Mouse (Mus musculus): ENCODE measurements at regions not wholly inside any gene's neighbourhood (a gene's known extent, or its start where the extent isn't known, plus 50 kb on each side); places are given as distances from the start of the nearest gene placed in this dataset.

- no peak for DNase-seq (ENCODE audit: low spot score)
Observed at GRCm38 (mm10) chr12:71429561-71430200, 120.0 kb downstream of the Dact1 start.

DNA sequence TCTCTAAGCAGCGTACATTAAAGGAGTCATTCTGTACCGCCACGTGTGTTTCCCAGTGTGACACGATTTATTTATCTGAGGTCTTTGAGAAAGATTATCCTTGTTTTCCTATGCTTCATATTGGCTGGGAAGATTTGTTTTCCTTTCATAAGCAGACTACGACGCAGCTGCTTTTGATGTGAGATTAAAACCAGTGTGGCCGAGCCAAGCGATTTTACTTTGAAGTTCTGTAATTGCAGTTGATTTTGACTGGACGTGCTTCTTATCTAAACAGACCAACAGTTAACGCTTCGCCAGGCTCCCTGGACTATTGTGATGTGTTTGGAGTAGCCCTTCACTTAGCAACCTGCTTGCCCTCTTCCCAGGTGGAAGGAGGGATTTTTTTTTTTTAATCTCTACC, 120.6 kb downstream of the Dact1 start:
- DNase-seq (ENCODE audit: low spot score) = no peak

DNA sequence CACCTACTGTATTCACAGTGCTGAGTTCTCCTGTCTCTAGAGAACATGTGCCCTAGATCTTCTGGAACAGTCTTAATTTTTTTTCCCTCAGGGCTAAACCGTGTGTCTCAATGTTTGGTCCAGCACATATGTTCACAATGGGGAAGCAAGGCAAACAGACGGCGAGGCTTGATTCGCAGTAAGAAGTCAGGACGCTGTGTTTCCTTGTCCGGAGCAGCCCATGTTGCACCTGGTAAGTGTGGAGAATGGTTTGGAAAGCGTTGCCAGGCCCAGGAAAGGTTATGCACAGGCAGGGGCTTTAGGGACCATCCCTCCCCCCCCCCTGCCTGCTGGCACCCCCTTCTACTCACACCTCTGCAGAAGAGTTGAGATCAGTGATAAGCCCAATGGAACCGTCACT, 121.4 kb downstream of the Dact1 start:
- no peak for DNase-seq (ENCODE audit: low spot score)

DNA sequence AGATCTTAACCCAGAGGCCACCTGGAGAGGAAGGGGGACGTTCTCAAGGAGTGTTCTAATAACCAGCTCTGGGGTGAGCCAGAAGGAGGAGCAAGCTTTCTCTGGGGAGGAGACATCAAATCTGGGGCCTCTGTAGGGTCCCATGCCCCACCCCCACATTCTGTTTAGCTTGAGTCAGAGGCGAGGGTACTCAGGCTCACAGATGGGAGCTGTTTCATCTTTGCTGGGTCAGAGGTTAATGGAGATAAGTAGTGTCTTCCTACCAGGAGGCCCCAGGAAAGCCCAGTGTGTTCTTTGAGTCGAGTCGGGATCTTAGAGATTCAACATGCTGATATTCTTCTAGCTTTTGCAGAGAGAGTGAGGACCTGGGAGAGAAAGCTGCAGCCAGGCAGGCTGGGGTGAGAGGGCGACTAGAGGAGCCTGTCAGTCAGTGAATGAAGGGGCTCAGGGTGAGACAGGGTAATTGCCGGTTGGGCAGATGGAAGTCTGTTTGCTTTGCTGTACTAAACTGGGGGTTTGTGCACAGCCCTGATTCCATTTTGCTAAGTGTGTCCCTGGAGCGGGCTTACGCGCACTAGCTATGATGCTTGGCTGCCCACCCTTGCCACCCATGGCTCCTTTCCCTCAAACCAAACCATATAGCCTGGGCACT, 124.0 kb downstream of the Dact1 start:
- no peak for DNase-seq (ENCODE audit: low spot score)

GRCm38 (mm10) chr12:71438254-71438653, 128.6 kb downstream of the Dact1 start:
- no peak for DNase-seq (ENCODE audit: low spot score)

- no peak for DNase-seq (ENCODE audit: low spot score)
Observed at GRCm38 (mm10) chr12:71440863-71441262, 131.2 kb downstream of the Dact1 start.

DNA sequence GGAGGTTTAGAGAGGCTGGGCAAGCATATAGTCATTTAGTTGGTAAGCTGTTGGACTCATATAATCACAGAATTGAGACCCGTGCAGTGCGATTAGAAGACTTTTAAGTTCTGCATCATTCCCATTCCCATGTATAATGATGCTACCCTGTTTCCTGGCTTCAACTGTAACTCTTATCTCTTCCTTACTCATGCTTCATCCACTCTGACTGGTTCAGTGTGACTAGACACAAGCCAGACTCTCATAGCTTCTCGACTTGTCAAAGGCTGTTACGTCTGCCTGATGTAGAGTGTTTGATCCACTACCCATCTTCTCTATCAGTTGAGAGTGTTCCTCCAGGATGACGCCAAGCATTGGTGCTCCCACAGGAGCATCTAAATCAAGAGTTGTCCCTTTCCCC, 131.6 kb downstream of the Dact1 start:
- DNase-seq (ENCODE audit: low spot score) = no peak

DNA sequence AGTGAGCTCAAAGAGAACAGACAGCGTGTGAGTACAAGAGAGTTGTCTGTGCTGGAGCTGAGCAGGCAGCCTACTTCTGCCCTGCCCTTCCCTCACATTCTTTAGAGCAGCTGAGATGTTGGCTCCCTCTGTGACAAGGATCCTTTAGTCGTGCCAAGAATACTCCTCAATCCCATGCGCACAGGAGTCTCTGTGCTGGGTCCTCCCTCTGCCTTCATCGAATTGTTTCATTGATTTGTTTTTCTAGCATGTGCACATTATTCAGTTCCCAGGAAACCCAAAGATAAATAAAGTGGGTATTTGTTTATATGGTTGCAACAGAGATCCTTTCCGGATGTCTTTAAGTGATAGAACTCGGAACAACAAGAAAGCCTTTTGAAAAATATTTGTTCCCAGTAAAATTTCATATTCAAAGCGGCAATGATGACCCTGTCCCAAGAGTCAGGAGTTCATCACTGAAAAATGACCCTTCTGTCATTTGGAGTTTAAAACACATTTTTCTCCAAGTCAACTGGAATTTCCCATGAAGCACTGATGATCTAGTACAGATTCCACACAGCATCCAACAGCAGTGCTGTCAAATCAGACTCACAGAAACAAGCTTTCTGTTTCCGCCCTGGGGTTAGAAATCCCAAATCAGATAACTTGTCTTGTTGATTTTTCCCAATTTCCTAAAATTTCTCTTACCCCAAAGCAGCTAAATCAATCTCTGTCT, 136.7 kb downstream of the Dact1 start:
- DNase-seq (ENCODE audit: low spot score) = no peak

DNA sequence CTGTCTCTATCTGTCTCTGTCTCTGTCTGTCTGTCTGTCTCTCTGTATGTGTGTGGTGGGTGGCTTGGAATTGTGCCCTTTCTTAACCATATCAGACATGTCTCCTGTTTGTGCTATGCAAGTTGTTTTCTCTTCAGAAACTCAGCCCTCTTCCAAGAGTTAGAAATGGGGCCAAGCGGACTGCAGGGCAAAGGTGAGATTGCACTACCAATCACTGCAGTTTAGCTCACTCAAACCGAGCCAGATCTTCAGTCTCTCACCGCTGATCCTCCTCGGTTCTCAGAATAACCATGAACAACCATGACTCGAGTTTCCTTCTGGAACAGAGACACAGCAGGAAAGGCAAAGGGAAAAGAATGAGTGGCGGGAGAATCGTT, 137.2 kb downstream of the Dact1 start:
- DNase-seq (ENCODE audit: low spot score) = no peak

DNA sequence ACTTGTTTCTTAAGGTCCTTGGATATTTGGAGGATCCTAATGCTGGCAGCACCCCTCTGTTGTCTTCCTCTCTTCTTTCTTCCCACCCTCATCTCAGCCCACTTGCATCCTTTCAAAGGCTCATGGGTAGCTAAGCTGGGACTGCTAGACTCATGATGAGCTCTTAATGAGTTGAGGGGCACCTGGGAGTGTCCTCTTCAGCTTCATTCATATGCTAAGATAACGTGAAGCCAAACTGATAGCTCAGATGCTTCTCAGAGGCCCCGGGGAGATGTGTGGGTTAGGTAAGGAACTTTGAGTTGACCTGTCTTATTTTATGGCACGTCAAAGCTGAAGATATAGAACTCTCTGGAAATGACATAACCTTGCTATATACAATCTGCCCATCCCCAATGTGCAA, 139.3 kb downstream of the Dact1 start:
- DNase-seq (ENCODE audit: low spot score) = no peak

DNA sequence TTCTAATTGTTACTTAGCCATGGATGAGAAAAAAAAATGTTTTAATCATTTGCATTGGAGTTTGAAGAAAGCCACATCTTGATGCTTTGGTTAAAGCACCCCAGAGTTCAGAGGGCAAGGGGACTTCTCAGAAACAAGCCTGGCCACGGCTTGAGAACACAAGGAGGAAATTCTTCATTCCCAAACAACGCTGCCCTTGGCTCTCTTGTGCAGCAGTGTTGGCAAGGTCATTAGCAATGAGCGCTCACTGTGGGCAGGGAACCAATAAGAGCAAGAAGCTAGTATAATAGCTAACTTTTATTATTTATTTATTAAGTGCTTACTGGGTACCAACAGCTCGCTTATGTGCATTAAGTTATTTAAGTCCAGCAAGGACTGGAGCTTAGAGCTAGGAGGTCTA, 140.4 kb downstream of the Dact1 start:
- no peak for DNase-seq (ENCODE audit: low spot score)

GRCm38 (mm10) chr12:71450680-71451463, 141.2 kb downstream of the Dact1 start:
- DNase-seq (ENCODE audit: low spot score) = no peak

- DNase-seq (ENCODE audit: low spot score) = no peak
Observed at GRCm38 (mm10) chr12:71456900-71457299, 147.2 kb downstream of the Dact1 start.

- no peak for DNase-seq (ENCODE audit: low spot score)
Observed at GRCm38 (mm10) chr12:71458559-71459176, 149.0 kb downstream of the Dact1 start.

DNA sequence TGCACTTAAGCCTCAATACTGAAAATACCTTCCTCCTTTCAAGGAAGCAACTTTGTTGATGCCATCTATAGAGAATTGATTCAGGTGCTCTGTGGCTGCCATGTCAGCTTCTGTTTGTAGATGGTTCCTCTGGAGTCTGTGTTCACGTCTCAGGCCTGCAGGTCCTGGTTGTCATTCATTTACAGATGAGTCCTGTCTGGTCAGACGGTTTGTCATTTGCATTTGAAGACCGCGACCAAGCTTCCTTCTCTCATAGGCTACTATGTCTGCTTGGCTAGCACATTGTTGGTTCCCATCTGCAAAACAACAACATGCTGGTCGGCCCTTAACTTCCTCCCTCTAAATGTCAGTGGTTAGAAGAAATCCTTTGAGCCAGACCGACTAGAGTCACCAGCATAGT, 151.0 kb downstream of the Dact1 start:
- DNase-seq (ENCODE audit: low spot score) = no peak

DNA sequence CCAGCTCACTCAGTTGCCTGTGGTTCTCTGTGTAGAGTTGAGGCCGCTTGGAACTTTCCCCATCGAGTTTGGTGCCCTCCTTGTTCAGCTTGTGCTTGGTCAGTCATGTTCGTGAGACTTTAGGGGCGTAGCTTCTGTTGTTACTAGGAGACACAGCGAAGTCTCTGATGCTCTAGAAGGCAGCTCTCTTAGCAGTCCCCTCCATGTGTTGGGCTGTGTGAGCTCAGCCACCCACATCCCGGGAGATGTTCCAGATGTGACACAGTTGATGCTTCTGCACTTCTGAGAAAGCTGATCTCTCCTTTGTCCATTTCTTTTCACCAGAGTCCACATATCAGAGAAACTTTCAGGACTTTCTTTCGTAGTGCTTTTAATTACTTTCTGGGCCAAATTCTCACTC, 158.1 kb downstream of the Dact1 start:
- no peak for DNase-seq (ENCODE audit: low spot score)

GRCm38 (mm10) chr12:71468324-71468723, 158.6 kb downstream of the Dact1 start:
- no peak for DNase-seq (ENCODE audit: low spot score)

DNA sequence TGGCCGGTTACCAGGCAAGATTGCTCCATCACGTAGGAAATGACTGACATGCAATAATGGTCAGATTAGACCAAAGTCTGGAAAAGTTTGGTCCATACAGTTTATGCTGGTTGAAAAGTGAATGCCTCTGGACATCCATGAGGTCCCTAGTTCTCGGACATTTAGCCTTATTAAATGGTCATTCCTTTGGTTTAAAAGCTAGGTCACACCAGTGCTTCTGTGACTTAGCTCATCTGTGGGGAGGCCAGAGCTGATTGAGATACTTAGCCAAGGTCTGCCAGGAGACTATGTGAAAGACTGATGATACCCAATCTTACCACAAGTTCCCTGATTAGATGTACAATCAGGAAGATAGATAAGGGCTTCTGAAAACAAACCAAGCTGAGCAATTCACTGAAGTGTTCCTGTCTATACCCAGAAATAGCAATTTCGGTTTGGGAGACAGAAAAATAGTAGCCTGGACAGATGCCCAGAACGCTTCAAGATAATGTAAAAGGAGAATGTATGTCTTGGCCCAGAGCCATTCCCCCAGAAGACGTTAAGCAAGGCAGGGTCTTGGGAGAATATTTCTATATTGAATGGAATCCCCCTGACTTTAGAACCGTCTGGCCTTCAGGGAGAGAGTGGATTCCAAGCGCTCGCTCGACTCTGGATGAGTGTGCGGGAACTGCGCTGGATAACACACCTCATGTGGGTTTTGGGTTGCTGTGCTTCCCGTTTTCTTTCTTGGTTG, 161.5 kb downstream of the Dact1 start:
- DNase-seq (ENCODE audit: low spot score) = no peak

DNA sequence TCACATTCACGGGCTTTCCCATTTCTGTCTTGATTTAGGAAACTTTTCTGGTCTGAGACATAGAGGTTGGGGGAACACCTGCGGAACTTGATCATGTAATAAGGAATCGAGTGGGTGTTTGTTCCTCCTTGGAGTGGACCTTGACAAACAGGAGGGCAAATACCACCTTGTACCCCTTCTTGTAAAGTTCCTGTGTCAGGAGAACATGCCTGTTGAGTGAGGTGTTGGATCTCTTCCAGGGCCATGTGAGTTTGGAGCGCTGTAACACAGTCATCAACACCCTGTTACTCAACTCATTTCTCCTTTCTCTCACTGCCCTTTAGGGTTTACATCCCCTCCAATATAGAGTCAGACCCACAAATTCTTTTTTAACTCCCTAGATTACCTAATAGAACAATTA, 162.0 kb downstream of the Dact1 start:
- no peak for DNase-seq (ENCODE audit: low spot score)

- DNase-seq (ENCODE audit: low spot score) = no peak
Observed at GRCm38 (mm10) chr12:71476238-71476637, 166.6 kb downstream of the Dact1 start.

DNA sequence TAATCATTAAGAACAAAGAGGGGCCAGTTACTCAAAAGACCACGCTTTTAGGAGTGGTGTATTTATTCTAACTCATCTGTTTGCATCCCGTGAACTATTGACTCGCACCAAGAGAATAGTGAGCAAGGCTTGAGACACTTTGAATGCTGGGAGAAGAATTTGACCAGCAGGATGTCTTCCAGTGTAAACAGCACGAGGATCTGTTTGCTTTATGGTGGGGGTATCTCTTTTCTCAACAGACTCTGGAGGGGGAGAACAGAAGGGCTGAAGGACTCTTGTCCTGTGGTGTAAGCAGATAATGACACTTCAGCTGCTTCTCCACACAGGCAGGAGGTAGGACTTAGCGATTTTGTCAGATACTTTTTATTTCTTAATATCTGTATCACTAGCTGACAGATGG, 168.0 kb downstream of the Dact1 start:
- DNase-seq (ENCODE audit: low spot score) = no peak

GRCm38 (mm10) chr12:71481371-71481770, 171.7 kb downstream of the Dact1 start:
- DNase-seq (ENCODE audit: low spot score) = no peak
